Mouse (Mus musculus) erythroblast, embryonic 14.5 days (primary cell): ENCODE data around the gene Ddi2. TPM values are rescaled to one million over a fixed set of nuclear protein-coding genes. Genes with fewer than 3 reads are reported as not detected.
A peak's percentile ranks its signal among the peaks of the same experiment; 100 is the strongest.

Source experiments
- H3K27me3 ChIP-seq: 2 replicates; pipeline ENCODE4 v1.6.1; 2012; ENCODE audit warnings: inconsistent platforms; ENCODE audit not compliant: control insufficient read depth
- H3K36me3 ChIP-seq: 2 replicates; pipeline ENCODE4 v1.6.1; 2012; ENCODE audit warnings: mild to moderate bottlenecking, inconsistent platforms; ENCODE audit not compliant: control insufficient read depth
- H3K4me1 ChIP-seq: 2 replicates; pipeline ENCODE4 v1.6.1; 2012; ENCODE audit warnings: inconsistent platforms; ENCODE audit not compliant: control insufficient read depth
- H3K4me3 ChIP-seq: replicated peaks from 2 replicates; pipeline ENCODE3; 2012; ENCODE audit warnings: moderate library complexity, mild to moderate bottlenecking, inconsistent platforms
- H3K9me3 ChIP-seq: 2 replicates; pipeline ENCODE4 v1.6.1; 2012; ENCODE audit warnings: low read length, inconsistent platforms, mixed read lengths; ENCODE audit not compliant: control insufficient read depth
- GATA1 ChIP-seq: IDR thresholded peaks from 2 replicates; pipeline ENCODE4 v1.6.1; 2012; ENCODE audit warnings: low read length, inconsistent platforms, mixed read lengths
- TAL1 ChIP-seq: IDR thresholded peaks from 3 replicates; pipeline ENCODE4 v1.6.1; 2012; ENCODE audit warnings: low read length, inconsistent platforms, mixed read lengths
- polyA plus RNA-seq: library from polyadenylated mRNA; stranded (reverse); fragments of >175 nt; gene quantifications from 2 replicates; pipeline ENCODE4 v1.2.3, GENCODE M21; 2012

Ddi2 gene
- polyA plus RNA-seq, 1 experiment = 0.58 TPM

DNA sequence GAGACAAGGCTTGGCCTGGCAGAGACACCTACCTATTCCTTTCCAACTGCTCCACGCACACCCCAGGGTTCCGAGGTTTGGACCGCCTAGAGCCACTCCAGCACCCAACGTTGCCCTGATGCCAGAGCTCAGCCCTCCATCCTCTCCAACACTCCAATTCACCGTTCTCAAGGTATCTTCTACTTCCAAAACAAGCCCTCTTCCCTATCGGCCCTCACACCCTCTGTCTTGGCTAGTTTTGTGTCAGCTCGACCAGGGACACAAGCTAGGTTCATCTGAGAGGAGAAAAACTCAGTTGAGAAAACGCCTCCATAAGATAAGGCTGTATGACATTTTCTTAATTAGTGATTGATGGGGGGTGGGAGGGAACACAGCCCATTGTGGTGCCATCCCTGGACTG is 58.4 kb downstream of the Ddi2 start, which contains the start of gene Plekhm2:
Gene Plekhm2, minus strand, starts transcription at position 101 of the 400 bp plus-strand sequence.
- Histone ChIP-seq H3K27me3 (peaks cover 20% of the 10 kb centered on the region), H3K4me3 (peak within 1 kb of the TSS; percentile 80), H3K9me3 (no peaks in the 10 kb centered on the region), H3K4me1 (peaks cover 24% of the 10 kb centered on the region), H3K36me3 (peaks cover 15% of the 10 kb centered on the region)
- TF ChIP-seq TAL1 (no peak), GATA1 (no peak)

DNA sequence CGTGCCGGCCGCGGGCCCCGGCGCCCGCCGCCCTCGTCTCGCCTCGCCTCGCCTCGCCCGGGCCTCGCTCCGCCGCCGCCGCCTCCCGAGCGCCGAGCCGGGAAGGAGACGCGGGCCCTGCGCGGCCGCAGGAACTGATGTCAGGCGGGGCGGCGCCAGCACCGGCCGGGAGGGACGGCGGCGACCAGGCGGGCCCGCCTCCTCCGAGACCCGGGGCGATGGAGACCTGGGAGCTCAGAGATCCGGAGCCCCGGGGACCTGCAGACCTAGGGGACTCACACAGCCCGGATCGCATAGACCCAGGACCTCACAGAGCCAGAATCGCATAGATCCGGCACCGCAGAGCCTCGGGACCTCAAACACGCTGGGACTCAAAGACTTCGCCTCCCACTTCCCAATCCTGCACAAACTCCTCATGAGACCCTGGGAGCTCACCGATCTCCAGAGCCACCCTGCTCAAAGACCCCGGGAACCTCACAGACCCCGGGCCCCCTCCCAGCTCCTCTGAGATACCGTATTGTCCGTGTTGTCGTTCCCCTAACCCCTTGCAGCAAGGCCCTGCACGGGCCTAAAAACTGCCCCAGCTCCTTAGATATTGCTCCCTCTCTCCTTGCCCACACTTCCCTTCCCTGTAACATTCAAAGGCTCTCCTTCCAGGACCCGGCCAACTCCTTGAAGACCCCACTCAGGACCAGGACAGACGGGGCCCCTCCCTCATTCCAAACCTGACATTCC is 59.0 kb downstream of the Ddi2 start:
- peaks cover 24% of the 10 kb centered on the region for H3K4me1 ChIP-seq
- no peaks in the 10 kb centered on the region for H3K9me3 ChIP-seq
- TF ChIP-seq GATA1 (no peak), TAL1 (no peak)
- H3K27me3 ChIP-seq = peaks cover 20% of the 10 kb centered on the region
- H3K36me3 ChIP-seq = peaks cover 19% of the 10 kb centered on the region
- H3K4me3 ChIP-seq = peak overlapping the region; percentile 80

GRCm38 (mm10) chr4:141663122-141663931 is 59.9 kb downstream of the Ddi2 start:
- Histone ChIP-seq H3K4me3 (peak overlapping the region; percentile 80), H3K4me1 (peaks cover 24% of the 10 kb centered on the region), H3K36me3 (peaks cover 23% of the 10 kb centered on the region), H3K27me3 (peaks cover 20% of the 10 kb centered on the region), H3K9me3 (no peaks in the 10 kb centered on the region)
- TF ChIP-seq TAL1 = no peak
- TF ChIP-seq GATA1 = no peak

DNA sequence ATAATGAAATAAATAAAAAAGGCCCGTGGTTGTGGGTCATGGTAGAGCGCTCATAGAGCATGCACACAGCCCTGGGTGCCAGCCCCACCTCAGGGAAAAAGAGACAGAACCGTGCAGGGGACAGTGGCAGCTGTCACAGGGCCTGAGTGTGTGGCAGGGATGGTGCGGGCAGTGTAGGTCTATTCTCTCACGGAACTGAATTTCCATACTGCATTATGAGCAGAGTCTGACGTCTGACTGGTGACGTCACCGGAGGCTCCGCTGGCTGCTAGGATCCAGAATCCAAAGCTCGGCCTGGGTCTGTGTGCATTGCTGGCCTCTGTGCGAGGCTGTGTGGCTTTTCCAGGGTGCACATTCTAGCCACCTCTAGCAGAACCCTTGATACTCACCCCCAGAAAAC is 62.3 kb downstream of the Ddi2 start:
- Histone ChIP-seq H3K27me3 (peaks cover 13% of the 10 kb centered on the region), H3K4me3 (no peak overlapping the region), H3K4me1 (peaks cover 25% of the 10 kb centered on the region), H3K9me3 (no peaks in the 10 kb centered on the region), H3K36me3 (peaks cover 27% of the 10 kb centered on the region)
- TF ChIP-seq GATA1 (no peak), TAL1 (no peak)

- no peaks in the 10 kb centered on the region for H3K9me3 ChIP-seq
- peaks cover 21% of the 10 kb centered on the region for H3K4me1 ChIP-seq
Observed at GRCm38 (mm10) chr4:141659739-141660138, 63.5 kb downstream of the Ddi2 start.

DNA sequence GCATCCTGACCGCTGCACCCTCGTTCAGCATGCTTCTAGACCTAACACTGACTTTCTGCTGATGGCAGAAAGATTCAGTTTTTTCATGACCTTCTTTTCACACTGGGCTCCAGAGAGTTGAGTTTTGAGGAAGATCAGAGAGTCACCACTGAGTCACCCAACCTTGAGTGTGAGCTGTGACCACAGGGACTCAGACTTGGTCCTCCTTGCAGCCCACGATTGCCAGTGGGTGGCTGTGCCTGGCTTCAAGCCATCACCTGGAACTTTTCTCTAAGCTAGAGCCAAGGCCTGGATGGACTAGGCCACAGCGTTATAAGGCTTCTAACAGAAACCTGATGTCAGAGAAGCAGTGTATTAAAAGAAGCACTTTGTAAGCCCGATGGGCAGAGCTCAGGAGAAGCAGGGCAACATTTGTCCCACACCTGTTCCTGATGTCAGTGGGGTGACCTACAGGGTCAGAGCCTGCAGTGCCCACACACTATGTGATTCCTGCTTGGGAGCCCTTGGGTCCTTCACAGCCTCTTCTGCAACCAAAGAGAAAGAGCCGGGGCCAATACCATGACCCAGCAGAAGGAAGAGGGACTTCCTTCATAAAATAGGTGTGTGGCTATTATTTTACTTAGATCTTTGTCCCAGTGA is 64.3 kb downstream of the Ddi2 start:
- Histone ChIP-seq H3K9me3 (no peaks in the 10 kb centered on the region), H3K4me1 (peaks cover 13% of the 10 kb centered on the region), H3K27me3 (no peaks in the 10 kb centered on the region), H3K36me3 (peaks cover 29% of the 10 kb centered on the region), H3K4me3 (no peak overlapping the region)
- no peak for TF ChIP-seq GATA1
- TF ChIP-seq TAL1 = no peak

More at GRCm38 (mm10) chr4:141659739-141660138, 63.5 kb downstream of the Ddi2 start:
- peaks cover 27% of the 10 kb centered on the region for H3K36me3 ChIP-seq
- H3K4me3 ChIP-seq = no peak overlapping the region
- no peak for TF ChIP-seq GATA1
- no peak for TF ChIP-seq TAL1
- H3K27me3 ChIP-seq = peaks cover 2% of the 10 kb centered on the region; the same call in 1 of the 2 replicates

GRCm38 (mm10) chr4:141656932-141657331 is 66.3 kb downstream of the Ddi2 start:
- Histone ChIP-seq H3K9me3 (no peaks in the 10 kb centered on the region), H3K36me3 (peaks cover 42% of the 10 kb centered on the region), H3K27me3 (no peaks in the 10 kb centered on the region), H3K4me1 (peaks cover 1% of the 10 kb centered on the region), H3K4me3 (no peak overlapping the region)
- TF ChIP-seq TAL1 = no peak
- TF ChIP-seq GATA1 = no peak

GRCm38 (mm10) chr4:141655908-141656608 is 67.2 kb downstream of the Ddi2 start:
- no peaks in the 10 kb centered on the region for H3K27me3 ChIP-seq
- TF ChIP-seq GATA1 (no peak), TAL1 (no peak)
- H3K9me3 ChIP-seq = no peaks in the 10 kb centered on the region
- H3K36me3 ChIP-seq = peaks cover 43% of the 10 kb centered on the region
- H3K4me3 ChIP-seq = no peak overlapping the region
- H3K4me1 ChIP-seq = peaks cover 4% of the 10 kb centered on the region

DNA sequence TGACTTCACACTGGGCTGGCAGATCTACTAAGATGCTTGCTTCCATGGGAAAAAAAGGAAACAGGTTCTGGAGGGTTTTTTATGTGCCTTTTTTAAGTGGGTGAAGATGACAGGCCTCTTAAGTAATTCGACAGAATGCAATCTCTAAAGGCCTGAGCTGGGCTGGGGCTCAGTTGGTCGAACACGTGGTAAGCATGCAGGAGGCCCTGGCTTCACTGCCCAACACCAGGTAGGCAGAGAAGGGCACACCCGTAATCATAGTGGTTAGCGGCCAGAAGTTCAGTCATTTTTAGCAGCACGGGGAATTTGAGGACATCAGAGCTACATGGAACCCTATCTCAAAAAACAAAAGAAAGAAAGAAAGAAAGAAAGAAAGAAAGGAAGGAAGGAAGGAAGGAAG is 68.7 kb downstream of the Ddi2 start:
- TF ChIP-seq TAL1 (no peak), GATA1 (no peak)
- H3K9me3 ChIP-seq = no peaks in the 10 kb centered on the region
- peaks cover 4% of the 10 kb centered on the region for H3K4me1 ChIP-seq
- H3K4me3 ChIP-seq = no peak overlapping the region
- peaks cover 30% of the 10 kb centered on the region for H3K36me3 ChIP-seq
- H3K27me3 ChIP-seq = no peaks in the 10 kb centered on the region
